Mouse (Mus musculus): ENCODE results near the gene Gprc5d. TPM values are rescaled to one million over a fixed set of nuclear protein-coding genes. Genes with fewer than 3 reads are reported as not detected.
A peak's percentile ranks its signal among the peaks of the same experiment; 100 is the strongest.

Gene Gprc5d
- total and polyA plus RNA-seq, 3 experiments, result not detected

GRCm38 (mm10) chr6:135113114-135113436 lies 5.0 kb downstream of the Gprc5d start:
- in situ Hi-C loops (cut with MboI; ENCODE audit: low pct_ligation_motif_present, low pct_unique_long_range_greater_than_20kb, low sequenced_read_pairs), result no loop called here
- Histone ChIP-seq H3K9ac (ENCODE audit: insufficient read depth, low read depth) (no peak overlapping the region), H3K27ac (ENCODE audit: insufficient read depth, low read depth) (no peak overlapping the region), H3K4me2 (ENCODE audit: insufficient read depth, low read depth, poor library complexity, severe bottlenecking) (no peak overlapping the region), H3K79me2 (replicated peaks; ENCODE audit: control insufficient read depth, extremely low read depth, insufficient read depth, poor library complexity, severe bottlenecking) (no peaks in the 10 kb centered on the region), H3K27me3 (replicated peaks) (no peaks in the 10 kb centered on the region), H3K36me3 (replicated peaks in 1 of 2; ENCODE audit: control insufficient read depth in 1 of 2, insufficient read depth in 1 of 2, low read length in 1 of 2) (no peaks in the 10 kb centered on the region), H3K4me3 (replicated peaks in 1 of 3; ENCODE audit: low read depth in 2 of 3, low read length in 2 of 3, poor library complexity in 1 of 3) (no peak overlapping the region), H3K9me3 (replicated peaks; ENCODE audit: low read length) (no peaks in the 10 kb centered on the region), H3K4me1 (ENCODE audit: control insufficient read depth in 1 of 2, insufficient read depth in 2 of 2) (no peaks in the 10 kb centered on the region; a peak in 1 of 4 replicates)
- no peak for DNase-seq (ENCODE audit: extremely low read depth)
- dilution Hi-C loops (cut with MboI; ENCODE audit: extremely low pct_ligation_motif_present, extremely low pct_unique_long_range_greater_than_20kb, low sequenced_read_pairs), result no loop called here
- TF ChIP-seq CHD2 (IDR thresholded peaks at IDR 0.05; ENCODE audit: low read length) (no peak), KAT2A (IDR thresholded peaks at IDR 0.05; ENCODE audit: insufficient replicate concordance, low read length) (no peak), MYC (IDR thresholded peaks at IDR 0.05; ENCODE audit: low read depth, low read length) (no peak), EP300 (IDR thresholded peaks at IDR 0.05; ENCODE audit: low read length) (no peak)

DNA sequence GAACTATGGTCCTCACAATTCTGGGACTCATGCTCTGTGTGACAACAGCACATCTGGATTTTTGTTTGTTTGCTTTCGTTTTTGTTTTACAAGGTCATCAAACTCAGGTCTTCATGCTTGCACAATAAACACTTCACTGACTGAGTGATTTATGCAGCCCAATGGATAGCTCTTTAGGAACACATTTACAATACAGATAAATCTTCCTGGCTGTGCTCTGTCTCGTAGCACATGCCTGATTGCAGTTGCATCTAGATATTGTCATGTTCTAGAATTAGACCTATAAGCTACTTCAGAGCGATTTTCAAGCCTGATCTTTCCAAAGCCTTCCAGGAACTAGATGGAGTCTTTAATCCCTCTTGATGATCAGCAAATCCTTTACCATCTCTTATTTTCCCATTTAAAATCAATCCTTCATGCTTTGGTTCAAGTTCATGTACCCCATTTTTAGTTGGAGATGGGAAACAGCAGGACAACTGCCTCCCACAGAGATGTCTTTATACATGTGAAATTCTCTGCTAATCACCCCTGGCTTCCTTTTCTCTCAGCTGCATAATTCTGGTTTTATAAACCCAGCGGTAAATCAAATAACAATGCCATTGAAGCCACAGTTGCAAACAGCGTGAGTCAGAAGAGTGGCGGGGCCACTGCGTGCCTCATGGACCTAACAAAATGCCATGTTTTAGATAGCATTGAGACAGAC lies 5.5 kb downstream of the Gprc5d start:
- Histone ChIP-seq H3K9ac (ENCODE audit: insufficient read depth, low read depth) (no peak overlapping the region), H3K9me3 (replicated peaks; ENCODE audit: low read length) (no peaks in the 10 kb centered on the region), H3K4me3 (replicated peaks in 1 of 3; ENCODE audit: low read depth in 2 of 3, low read length in 2 of 3, poor library complexity in 1 of 3) (no peak overlapping the region), H3K36me3 (replicated peaks in 1 of 2; ENCODE audit: control insufficient read depth in 1 of 2, insufficient read depth in 1 of 2, low read length in 1 of 2) (no peaks in the 10 kb centered on the region), H3K79me2 (replicated peaks; ENCODE audit: control insufficient read depth, extremely low read depth, insufficient read depth, poor library complexity, severe bottlenecking) (no peaks in the 10 kb centered on the region), H3K4me2 (ENCODE audit: insufficient read depth, low read depth, poor library complexity, severe bottlenecking) (peak overlapping the region; percentile 23; the same call in 1 of the 2 replicates), H3K27me3 (replicated peaks) (no peaks in the 10 kb centered on the region), H3K4me1 (ENCODE audit: control insufficient read depth in 1 of 2, insufficient read depth in 2 of 2) (no peaks in the 10 kb centered on the region; a peak in 1 of 4 replicates), H3K27ac (ENCODE audit: insufficient read depth, low read depth) (no peak overlapping the region)
- no peak for TF ChIP-seq ZNF384 (IDR thresholded peaks at IDR 0.05; ENCODE audit: low read depth, low read length)
- TF ChIP-seq MXI1 (IDR thresholded peaks at IDR 0.05; ENCODE audit: low read depth, low read length), result no peak
- DNase-seq (ENCODE audit: extremely low read depth), result no peak
- in situ Hi-C loops (cut with MboI; ENCODE audit: low pct_ligation_motif_present, low pct_unique_long_range_greater_than_20kb, low sequenced_read_pairs), result no loop called here
- dilution Hi-C loops (cut with MboI; ENCODE audit: extremely low pct_ligation_motif_present, extremely low pct_unique_long_range_greater_than_20kb, low sequenced_read_pairs), result no loop called here

DNA sequence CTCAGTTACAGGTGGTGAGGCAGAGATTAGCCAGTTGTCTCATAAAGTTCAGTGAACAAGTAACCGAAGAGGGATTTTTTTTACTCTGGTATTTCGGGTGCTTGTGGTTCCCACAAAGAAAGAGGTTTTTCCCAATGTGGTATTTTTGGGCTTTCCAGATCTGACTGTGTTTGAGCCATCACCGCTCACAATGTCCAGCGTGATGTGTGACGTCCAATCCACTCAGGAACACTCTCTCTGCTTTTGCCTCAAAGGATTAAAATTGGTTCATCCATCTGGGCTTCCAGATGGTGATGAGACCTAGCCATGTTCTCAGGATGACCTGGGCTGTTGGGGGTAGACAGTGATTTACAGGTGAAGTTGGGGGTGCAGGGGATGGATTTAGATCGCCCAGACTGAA lies 11.1 kb downstream of the Gprc5d start:
- Histone ChIP-seq H3K36me3 (replicated peaks in 1 of 2; ENCODE audit: control insufficient read depth in 1 of 2, insufficient read depth in 1 of 2, low read length in 1 of 2) (no peaks in the 10 kb centered on the region), H3K79me2 (replicated peaks; ENCODE audit: control insufficient read depth, extremely low read depth, insufficient read depth, poor library complexity, severe bottlenecking) (no peaks in the 10 kb centered on the region), H3K4me2 (ENCODE audit: insufficient read depth, low read depth, poor library complexity, severe bottlenecking) (no peak overlapping the region), H3K27ac (ENCODE audit: insufficient read depth, low read depth) (no peak overlapping the region), H3K9me3 (replicated peaks; ENCODE audit: low read length) (no peaks in the 10 kb centered on the region), H3K4me3 (replicated peaks in 1 of 3; ENCODE audit: low read depth in 2 of 3, low read length in 2 of 3, poor library complexity in 1 of 3) (no peak overlapping the region), H3K27me3 (replicated peaks) (no peaks in the 10 kb centered on the region), H3K4me1 (ENCODE audit: control insufficient read depth in 1 of 2, insufficient read depth in 2 of 2) (no peaks in the 10 kb centered on the region; a peak in 1 of 4 replicates), H3K9ac (ENCODE audit: insufficient read depth, low read depth) (no peak overlapping the region)
- in situ Hi-C loops (cut with MboI; ENCODE audit: low pct_ligation_motif_present, low pct_unique_long_range_greater_than_20kb, low sequenced_read_pairs), result no loop called here
- dilution Hi-C loops (cut with MboI; ENCODE audit: extremely low pct_ligation_motif_present, extremely low pct_unique_long_range_greater_than_20kb, low sequenced_read_pairs), result no loop called here
- DNase-seq (ENCODE audit: extremely low read depth), result no peak
- no peak for TF ChIP-seq EP300 (IDR thresholded peaks at IDR 0.05; ENCODE audit: low read length)
